Mouse (Mus musculus): ENCODE results near the gene Npat. TPM values are rescaled to one million over a fixed set of nuclear protein-coding genes. Genes with fewer than 3 reads are reported as not detected.

The Npat gene
- polyA plus RNA-seq, 1 experiment from 2014 or later, result 22.1 TPM

Other genes starting within 250 kb of the Npat start
- 0.97 and 1.2 TPM in 2 replicates for gene Exph5, start 235.4 kb upstream of the Npat start, polyA plus RNA-seq (2015; fragmentation: Nextera tagmentation; extraction: Ambion mirVana)
- gene Kdelc2, start 153.0 kb upstream of the Npat start, polyA plus RNA-seq (2015; fragmentation: Nextera tagmentation; extraction: Ambion mirVana), result 19.6 and 23.7 TPM in 2 replicates
- gene 4930550C14Rik, start 134.7 kb upstream of the Npat start, polyA plus RNA-seq (2015; fragmentation: Nextera tagmentation; extraction: Ambion mirVana), result 0.74 and 0.94 TPM in 2 replicates
- gene Atm, start 307 bp upstream of the Npat start, polyA plus RNA-seq (2015; fragmentation: Nextera tagmentation; extraction: Ambion mirVana), result 16.4 and 18.9 TPM in 2 replicates
- 120 and 125 TPM in 2 replicates for gene Acat1, start 73.3 kb downstream of the Npat start, polyA plus RNA-seq (2015; fragmentation: Nextera tagmentation; extraction: Ambion mirVana)
- 35.6 and 35.9 TPM in 2 replicates for gene Cul5, start 133.0 kb downstream of the Npat start, polyA plus RNA-seq (2015; fragmentation: Nextera tagmentation; extraction: Ambion mirVana)
- 0.50 and 0.69 TPM in 2 replicates for gene Rab39, start 169.2 kb downstream of the Npat start, polyA plus RNA-seq (2015; fragmentation: Nextera tagmentation; extraction: Ambion mirVana)
- 4.5 and 4.8 TPM in 2 replicates for gene Slc35f2, start 234.5 kb downstream of the Npat start, polyA plus RNA-seq (2015; fragmentation: Nextera tagmentation; extraction: Ambion mirVana)